Mouse (Mus musculus) heart, adult 18-20 months (tissue): ENCODE results near the gene Smpd3. TPM values are rescaled to one million over a fixed set of nuclear protein-coding genes. Genes with fewer than 3 reads are reported as not detected.
A peak's percentile ranks its signal among the peaks of the same experiment; 100 is the strongest.

Experiments used
- DNase-seq, 2 experiments: peaks; one replicate each; pipeline ENCODE4 v3.0.0; 2021 to 2022; ENCODE audit warnings: mixed read lengths in 1 of 2
- total RNA-seq, 2 experiments: library from RNA; stranded (reverse); gene quantifications; 2 replicates each; pipeline ENCODE4 v1.2.3; 2021

The Smpd3 gene
- total RNA-seq, 2 experiments from 2014 or later, result 2.5 to 3.9 TPM

- DNase-seq, result no peak
Observed at GRCm38 (mm10) chr8:106289464-106289863, 48.3 kb downstream of the Smpd3 start.

DNA sequence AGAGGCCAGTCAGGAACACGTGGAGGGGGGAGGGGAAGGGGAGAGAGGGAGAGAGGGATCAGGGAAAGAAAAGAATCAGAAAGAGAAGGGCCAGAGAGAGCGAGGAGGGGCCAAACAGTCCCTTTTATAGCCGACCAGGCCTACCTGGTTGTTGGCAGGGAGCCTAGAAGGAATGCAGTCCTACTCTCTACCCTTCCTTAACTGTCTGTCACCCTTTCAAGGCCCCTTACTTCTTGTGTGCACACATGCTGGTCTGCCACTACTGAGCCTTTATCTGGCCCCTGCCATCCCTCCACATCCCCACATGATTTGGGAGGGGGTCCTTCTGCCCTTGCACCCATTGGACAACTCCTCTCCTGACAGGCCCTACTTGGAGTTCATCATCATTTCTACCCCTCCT is 49.1 kb downstream of the Smpd3 start:
- DNase-seq, result no peak

DNA sequence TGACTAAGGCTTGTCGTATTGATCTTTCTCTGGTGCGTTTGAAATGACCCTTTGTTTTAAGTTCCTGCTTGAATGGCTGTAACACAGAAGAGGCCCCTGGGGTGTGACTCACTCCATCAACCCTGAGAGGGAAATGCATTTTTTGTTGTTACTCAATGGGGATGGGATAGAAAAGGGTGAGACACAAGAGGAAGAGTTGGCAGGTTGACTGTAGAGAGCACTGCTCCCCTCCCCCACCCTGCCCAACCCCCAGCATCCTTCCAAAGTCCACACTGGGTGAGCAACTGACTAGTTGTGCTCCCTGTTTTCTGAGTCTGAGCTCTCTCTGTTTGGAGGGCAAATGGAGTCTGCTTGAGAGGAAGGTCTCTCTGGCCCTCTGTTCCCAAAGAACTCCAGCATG is 50.3 kb downstream of the Smpd3 start:
- no peak for DNase-seq

DNA sequence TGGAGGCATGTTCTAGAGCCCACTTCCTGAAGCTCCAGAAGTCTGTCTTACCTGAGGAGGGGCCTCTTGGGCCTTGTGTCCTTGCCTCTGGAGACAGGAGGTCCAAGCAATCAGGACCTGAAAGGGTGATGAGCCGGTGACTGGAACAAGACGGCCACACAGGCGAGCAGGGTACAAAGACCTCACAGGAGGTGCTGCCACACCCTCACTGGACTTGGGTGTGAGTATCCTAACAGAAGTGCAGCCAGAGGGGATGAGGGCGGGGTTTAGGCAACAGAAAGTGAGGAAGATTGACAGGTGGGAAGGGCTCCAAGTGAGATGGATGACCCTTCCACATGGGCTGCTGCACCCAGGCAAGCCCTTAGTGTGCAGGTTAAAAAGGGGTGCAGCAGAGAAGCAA is 56.9 kb downstream of the Smpd3 start:
- DNase-seq, result no peak

GRCm38 (mm10) chr8:106280154-106280553 is 57.6 kb downstream of the Smpd3 start:
- DNase-seq, result no peak

- no peak for DNase-seq
Observed at GRCm38 (mm10) chr8:106278367-106279042, 59.3 kb downstream of the Smpd3 start.

GRCm38 (mm10) chr8:106276709-106277317 is 61.0 kb downstream of the Smpd3 start:
- DNase-seq, result no peak

- DNase-seq, result no peak
Observed at GRCm38 (mm10) chr8:106273468-106273867, 64.3 kb downstream of the Smpd3 start.

DNA sequence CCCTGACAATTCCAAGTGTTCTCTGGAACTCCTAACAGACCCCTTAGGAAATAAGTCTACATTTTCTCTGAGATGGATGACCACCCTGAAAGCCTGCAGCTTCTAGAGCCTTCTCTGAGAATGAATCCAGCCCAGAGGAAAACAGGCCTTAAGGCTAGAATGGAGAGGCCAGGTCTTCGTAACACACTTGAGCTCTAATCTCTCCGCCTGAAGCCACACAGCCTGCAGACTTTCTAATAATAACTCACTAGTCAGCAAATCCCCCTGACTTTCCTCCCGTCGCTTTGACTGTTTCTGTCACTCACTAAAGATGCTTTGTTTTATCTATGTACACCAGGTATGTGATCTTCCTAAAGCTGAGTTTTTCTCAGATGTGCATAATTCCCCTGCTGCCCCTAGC is 66.4 kb downstream of the Smpd3 start:
- DNase-seq, result no peak

DNA sequence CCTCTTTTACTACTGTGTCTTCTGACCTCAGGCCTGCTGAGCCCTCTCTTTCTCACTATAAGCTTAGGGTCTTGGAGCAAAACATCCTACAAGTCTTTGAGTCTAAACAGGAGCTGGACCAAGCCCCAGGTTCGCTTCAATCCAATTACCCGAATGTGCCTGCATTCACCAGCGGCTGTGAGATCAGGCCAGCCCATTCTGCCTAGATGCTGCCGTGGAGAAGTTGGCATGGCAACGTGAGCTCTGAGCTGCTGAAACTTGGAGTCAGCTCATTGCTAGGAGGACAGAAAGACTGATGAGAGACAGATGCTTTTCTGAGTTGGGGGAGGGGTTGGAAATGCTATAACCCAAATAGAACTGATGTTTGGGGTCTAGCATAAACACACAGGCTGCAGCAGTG is 67.0 kb downstream of the Smpd3 start:
- DNase-seq, result no peak

- no peak for DNase-seq
Observed at GRCm38 (mm10) chr8:106268710-106269346, 69.0 kb downstream of the Smpd3 start.

DNA sequence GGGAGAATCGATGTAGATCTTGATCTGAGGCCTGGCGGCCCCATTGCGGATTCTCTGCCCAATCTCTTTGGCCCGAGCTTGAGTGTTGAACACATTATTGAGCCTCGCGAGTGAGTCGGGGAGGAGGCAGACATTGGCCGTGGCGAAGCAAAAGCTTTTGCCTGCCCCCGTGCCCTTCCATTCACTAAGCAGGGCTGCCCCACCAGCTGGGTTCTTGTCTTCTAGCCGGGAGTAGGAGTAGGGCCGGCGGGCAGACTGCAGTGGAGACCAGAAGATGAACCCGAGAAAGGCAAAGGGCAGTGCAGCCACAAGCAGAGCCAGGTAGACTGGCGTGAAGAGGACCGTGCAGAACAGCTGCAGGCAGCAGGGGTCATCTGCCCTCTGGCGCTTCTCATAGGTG is 72.4 kb downstream of the Smpd3 start:
- no peak for DNase-seq

- no peak for DNase-seq
Observed at GRCm38 (mm10) chr8:106263928-106264327, 73.9 kb downstream of the Smpd3 start.

GRCm38 (mm10) chr8:106262343-106262742 is 75.4 kb downstream of the Smpd3 start:
- DNase-seq, result peak; percentile 31 to 35

DNA sequence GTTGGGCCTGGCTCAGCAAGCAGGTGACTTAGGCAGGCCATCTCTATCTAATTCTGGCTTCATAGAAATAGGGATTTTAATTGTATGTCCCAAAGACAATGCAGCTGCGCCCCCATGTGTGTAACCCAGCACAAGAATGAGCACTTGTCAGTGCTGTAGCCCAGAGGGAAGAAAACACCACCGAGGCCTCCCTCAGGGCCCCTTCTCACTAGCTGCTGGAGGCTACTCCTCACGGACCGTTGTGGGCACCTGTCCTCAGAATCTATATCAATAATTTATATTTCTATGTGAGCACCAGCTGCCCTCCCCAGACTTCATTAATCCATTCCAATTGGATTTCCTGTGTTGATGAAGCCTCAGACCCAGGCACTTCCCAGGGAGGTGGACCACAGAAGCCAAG is 76.9 kb downstream of the Smpd3 start:
- DNase-seq, result no peak

DNA sequence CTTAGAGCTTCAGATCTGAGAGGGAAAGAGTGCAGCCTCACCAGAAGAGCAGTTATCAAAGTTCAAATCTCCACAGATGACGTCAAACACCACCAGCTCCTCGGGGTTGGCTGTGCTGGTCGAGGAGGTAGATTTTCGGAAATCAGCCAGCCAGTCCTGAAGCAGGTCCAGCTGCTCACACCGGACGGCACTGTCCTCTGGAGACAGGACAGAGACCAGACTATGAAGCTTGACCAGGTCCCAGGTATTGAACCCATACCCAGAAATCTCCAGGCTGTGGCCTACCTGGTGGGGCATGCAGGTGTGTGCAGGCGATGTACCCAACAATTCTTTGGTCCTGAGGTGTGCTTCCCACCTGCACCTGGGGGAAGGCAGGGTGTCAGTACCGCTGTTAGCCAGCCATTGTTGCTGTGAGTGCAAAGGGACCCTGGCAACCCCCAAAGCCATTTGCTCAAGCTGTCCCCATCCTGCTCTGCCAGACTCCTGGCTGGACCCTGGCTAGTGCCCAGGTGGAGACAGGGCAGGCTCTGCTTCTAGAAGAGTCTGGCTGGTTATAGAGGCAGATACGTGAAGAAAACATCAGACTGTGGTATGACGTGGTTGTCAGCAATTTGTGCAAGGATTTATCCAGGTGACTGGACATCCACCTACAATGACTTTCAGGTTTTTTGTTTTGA is 78.1 kb downstream of the Smpd3 start:
- DNase-seq, result no peak

DNA sequence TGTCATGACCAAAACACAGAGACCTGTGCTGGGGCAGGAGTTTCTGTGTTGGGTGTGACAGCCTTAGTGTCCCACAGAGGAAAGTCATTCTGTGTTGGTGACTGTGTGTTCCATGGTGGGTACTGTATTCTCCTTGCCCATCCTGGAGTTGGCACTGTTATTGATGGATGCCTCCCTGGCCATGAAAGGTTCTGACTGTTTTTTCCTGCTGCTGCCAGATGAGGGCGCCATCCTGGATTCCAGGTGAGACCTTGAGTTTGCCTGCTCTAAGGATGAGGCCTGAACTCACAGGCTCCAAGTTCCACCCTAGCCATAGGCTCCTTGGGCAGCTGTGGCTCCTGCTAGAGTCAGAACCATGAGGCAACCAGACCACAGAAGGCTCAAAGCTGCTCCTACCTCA is 79.6 kb downstream of the Smpd3 start:
- DNase-seq, result peak in 1 of 2 experiments; percentile 16

- no peak for DNase-seq
Observed at GRCm38 (mm10) chr8:106250186-106250585, 87.6 kb downstream of the Smpd3 start.

GRCm38 (mm10) chr8:106237106-106237505 is 100.7 kb downstream of the Smpd3 start:
- no peak for DNase-seq

- no peak for DNase-seq
Observed at GRCm38 (mm10) chr8:106234567-106235261, 103.1 kb downstream of the Smpd3 start.

DNA sequence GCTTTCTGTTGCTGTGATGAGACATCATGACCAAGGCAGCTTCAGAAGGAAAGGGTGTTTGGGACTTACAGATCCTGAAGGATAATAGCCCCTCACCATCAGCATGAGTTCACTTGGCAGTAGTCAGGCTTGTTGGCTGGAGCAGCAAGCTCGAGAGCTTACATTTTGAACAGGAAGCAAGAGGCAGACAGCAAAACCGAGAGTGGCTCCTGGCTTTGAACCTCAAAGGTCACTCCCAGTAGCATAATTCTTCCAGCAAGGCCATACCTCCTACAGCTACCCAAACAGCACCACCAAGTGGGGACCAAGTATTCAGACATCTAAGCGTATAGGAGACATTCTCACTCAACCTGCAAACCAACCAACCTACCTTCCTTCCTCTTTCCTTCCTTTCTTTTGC is 105.0 kb downstream of the Smpd3 start:
- DNase-seq, result no peak

- DNase-seq, result no peak
Observed at GRCm38 (mm10) chr8:106231536-106231935, 106.3 kb downstream of the Smpd3 start.

DNA sequence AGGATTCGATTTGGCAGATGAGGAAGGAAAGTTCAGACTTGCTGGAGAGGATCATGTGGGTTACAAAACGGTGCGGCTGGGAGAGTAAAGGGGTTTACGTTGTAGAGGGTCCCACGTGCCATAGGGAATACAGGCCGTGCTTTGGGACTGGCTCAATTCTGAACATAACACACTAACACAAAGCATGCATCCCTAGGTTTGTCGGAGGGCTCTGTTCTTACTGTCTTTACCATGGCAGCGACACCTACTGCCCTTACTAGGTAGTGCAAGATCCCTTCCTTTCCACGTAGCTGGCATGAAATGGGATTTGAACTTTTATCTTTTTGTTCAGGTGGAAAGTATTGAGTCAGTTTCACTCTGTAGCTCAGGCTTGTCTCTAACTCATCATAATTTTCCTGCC is 111.2 kb downstream of the Smpd3 start:
- peak; percentile 32 to 83 for DNase-seq
